Mouse (Mus musculus): ENCODE measurements around the gene Otop2. TPM values are rescaled to one million over a fixed set of nuclear protein-coding genes. Genes with fewer than 3 reads are reported as not detected.

The Otop2 gene
- polyA plus RNA-seq, 1 experiment from 2014 or later = not detected

- Histone ChIP-seq H3K27me3 (ENCODE audit: control insufficient read depth, insufficient read depth, low read length) (0 out of 2 replicates have a peak, but pooled peaks cover 3% of the 10 kb centered on the region), H3K4me3 (ENCODE audit: low read depth, low read length) (no peak overlapping the region), H3K4me2 (replicated peaks; ENCODE audit: low read depth, low read length) (0 out of 2 replicates have a peak overlapping the region, but pooled peaks have one; percentile 53), H3K36me3 (ENCODE audit: control insufficient read depth, insufficient read depth, low read length) (no peaks in the 10 kb centered on the region), H3K9ac (replicated peaks; ENCODE audit: low read depth, low read length) (no peak overlapping the region), H3K4me1 (ENCODE audit: control insufficient read depth, insufficient read depth, low read length) (0 out of 2 replicates have a peak, but pooled peaks cover 9% of the 10 kb centered on the region), H3K27ac (ENCODE audit: low read length) (no peak overlapping the region), H3K9me3 (ENCODE audit: control insufficient read depth, low read depth, low read length) (no peaks in the 10 kb centered on the region)
- WGBS = 67% methylated on average over 12 of the region's 12 CpGs
- ATAC-seq (ENCODE audit: insufficient number of reproducible peaks, insufficient read depth, low FRiP score, low read depth) = 0 out of 2 replicates have a peak, but pooled peaks have one; percentile 28
These were observed 67.9 kb downstream of the Otop2 start for GRCm38 (mm10) chr11:115374695-115375425.

- no peak overlapping the region for H3K9ac ChIP-seq (replicated peaks; ENCODE audit: low read depth, low read length)
- peaks cover 17% of the 10 kb centered on the region for H3K4me1 ChIP-seq (ENCODE audit: control insufficient read depth, insufficient read depth, low read length)
- 66% methylated on average over 7 of the region's 7 CpGs for WGBS
- H3K27me3 ChIP-seq (ENCODE audit: control insufficient read depth, insufficient read depth, low read length) = 0 out of 2 replicates have a peak, but pooled peaks cover 3% of the 10 kb centered on the region
- H3K4me2 ChIP-seq (replicated peaks; ENCODE audit: low read depth, low read length) = no peak overlapping the region
- no peak for ATAC-seq (ENCODE audit: insufficient number of reproducible peaks, insufficient read depth, low FRiP score, low read depth)
- H3K9me3 ChIP-seq (ENCODE audit: control insufficient read depth, low read depth, low read length) = no peaks in the 10 kb centered on the region
- no peak overlapping the region for H3K4me3 ChIP-seq (ENCODE audit: low read depth, low read length)
- H3K27ac ChIP-seq (ENCODE audit: low read length) = no peak overlapping the region
- no peaks in the 10 kb centered on the region for H3K36me3 ChIP-seq (ENCODE audit: control insufficient read depth, insufficient read depth, low read length)
These were observed 69.8 kb downstream of the Otop2 start for GRCm38 (mm10) chr11:115376722-115377121.

- Histone ChIP-seq H3K36me3 (ENCODE audit: control insufficient read depth, insufficient read depth, low read length) (no peaks in the 10 kb centered on the region), H3K4me1 (ENCODE audit: control insufficient read depth, insufficient read depth, low read length) (peaks cover 17% of the 10 kb centered on the region), H3K27me3 (ENCODE audit: control insufficient read depth, insufficient read depth, low read length) (0 out of 2 replicates have a peak, but pooled peaks cover 3% of the 10 kb centered on the region), H3K4me3 (ENCODE audit: low read depth, low read length) (no peak overlapping the region), H3K27ac (ENCODE audit: low read length) (no peak overlapping the region), H3K9ac (replicated peaks; ENCODE audit: low read depth, low read length) (no peak overlapping the region), H3K9me3 (ENCODE audit: control insufficient read depth, low read depth, low read length) (no peaks in the 10 kb centered on the region), H3K4me2 (replicated peaks; ENCODE audit: low read depth, low read length) (no peak overlapping the region)
- WGBS = 85% methylated on average over 4 of the region's 4 CpGs
- no peak for ATAC-seq (ENCODE audit: insufficient number of reproducible peaks, insufficient read depth, low FRiP score, low read depth)
These were observed 70.3 kb downstream of the Otop2 start for GRCm38 (mm10) chr11:115377254-115377653.

- 85% methylated on average over 7 of the region's 7 CpGs for WGBS
- H3K27ac ChIP-seq (ENCODE audit: low read length) = no peak overlapping the region
These were observed 70.9 kb downstream of the Otop2 start for GRCm38 (mm10) chr11:115377854-115378253.

GRCm38 (mm10) chr11:115381276-115381675 lies 74.3 kb downstream of the Otop2 start:
- peak overlapping the region; percentile 41; the same call in 1 of the 2 replicates for H3K27ac ChIP-seq (ENCODE audit: low read length)
- H3K4me3 ChIP-seq (ENCODE audit: low read depth, low read length) = peak overlapping the region; percentile 79
- peaks cover 35% of the 10 kb centered on the region for H3K4me1 ChIP-seq (ENCODE audit: control insufficient read depth, insufficient read depth, low read length)
- H3K4me2 ChIP-seq (replicated peaks; ENCODE audit: low read depth, low read length) = peak overlapping the region; percentile 91
- no peak for ATAC-seq (ENCODE audit: insufficient number of reproducible peaks, insufficient read depth, low FRiP score, low read depth)
- 12% methylated on average over 9 of the region's 9 CpGs for WGBS
- H3K9me3 ChIP-seq (ENCODE audit: control insufficient read depth, low read depth, low read length) = no peaks in the 10 kb centered on the region
- H3K9ac ChIP-seq (replicated peaks; ENCODE audit: low read depth, low read length) = no peak overlapping the region
- no peaks in the 10 kb centered on the region for H3K27me3 ChIP-seq (ENCODE audit: control insufficient read depth, insufficient read depth, low read length)
- no peaks in the 10 kb centered on the region for H3K36me3 ChIP-seq (ENCODE audit: control insufficient read depth, insufficient read depth, low read length)

More at GRCm38 (mm10) chr11:115377854-115378253, 70.9 kb downstream of the Otop2 start:
- peaks cover 23% of the 10 kb centered on the region for H3K4me1 ChIP-seq (ENCODE audit: control insufficient read depth, insufficient read depth, low read length)
- H3K27me3 ChIP-seq (ENCODE audit: control insufficient read depth, insufficient read depth, low read length) = 0 out of 2 replicates have a peak, but pooled peaks cover 3% of the 10 kb centered on the region
- no peak for ATAC-seq (ENCODE audit: insufficient number of reproducible peaks, insufficient read depth, low FRiP score, low read depth)
- no peaks in the 10 kb centered on the region for H3K36me3 ChIP-seq (ENCODE audit: control insufficient read depth, insufficient read depth, low read length)
- no peak overlapping the region for H3K4me2 ChIP-seq (replicated peaks; ENCODE audit: low read depth, low read length)
- no peaks in the 10 kb centered on the region for H3K9me3 ChIP-seq (ENCODE audit: control insufficient read depth, low read depth, low read length)
- H3K4me3 ChIP-seq (ENCODE audit: low read depth, low read length) = no peak overlapping the region
- H3K9ac ChIP-seq (replicated peaks; ENCODE audit: low read depth, low read length) = no peak overlapping the region

Other genes with a start within 250 kb of the Otop2 start
- 0.12 TPM in 1 of 2 replicates, not detected in the other for gene Cd300e, start 245.0 kb upstream of the Otop2 start, polyA plus RNA-seq (2014; fragmentation: Nextera tagmentation; extraction: Ambion mirVana)
- 1.3 and 1.5 TPM in 2 replicates for gene Rab37, start 215.7 kb upstream of the Otop2 start, polyA plus RNA-seq (2014; fragmentation: Nextera tagmentation; extraction: Ambion mirVana)
- 0.33 and 0.48 TPM in 2 replicates for gene Cd300lf, start 173.2 kb upstream of the Otop2 start, polyA plus RNA-seq (2014; fragmentation: Nextera tagmentation; extraction: Ambion mirVana)
- gene Slc9a3r1, start 143.8 kb upstream of the Otop2 start, polyA plus RNA-seq (2014; fragmentation: Nextera tagmentation; extraction: Ambion mirVana) = 105 and 114 TPM in 2 replicates
- gene Tmem104, start 119.7 kb upstream of the Otop2 start, polyA plus RNA-seq (2014; fragmentation: Nextera tagmentation; extraction: Ambion mirVana) = 10.5 and 13.2 TPM in 2 replicates
- gene Nat9, start 119.3 kb upstream of the Otop2 start, polyA plus RNA-seq (2014; fragmentation: Nextera tagmentation; extraction: Ambion mirVana) = 18.3 and 20.1 TPM in 2 replicates
- gene Grin2c, start 39.9 kb upstream of the Otop2 start, polyA plus RNA-seq (2014; fragmentation: Nextera tagmentation; extraction: Ambion mirVana) = not detected in 2 replicates
- gene Fdxr, start 30.1 kb upstream of the Otop2 start, polyA plus RNA-seq (2014; fragmentation: Nextera tagmentation; extraction: Ambion mirVana) = 11.5 and 13.3 TPM in 2 replicates
- 1.3 and 1.5 TPM in 2 replicates for gene Fads6, start 9.5 kb upstream of the Otop2 start, polyA plus RNA-seq (2014; fragmentation: Nextera tagmentation; extraction: Ambion mirVana)
- gene Ush1g, start 14.9 kb downstream of the Otop2 start, polyA plus RNA-seq (2014; fragmentation: Nextera tagmentation; extraction: Ambion mirVana) = 0.10 TPM in 1 of 2 replicates, not detected in the other
- 1.0 and 1.2 TPM in 2 replicates for gene Otop3, start 27.6 kb downstream of the Otop2 start, polyA plus RNA-seq (2014; fragmentation: Nextera tagmentation; extraction: Ambion mirVana)
- 21.0 and 24.4 TPM in 2 replicates for gene Hid1, start 60.6 kb downstream of the Otop2 start, polyA plus RNA-seq (2014; fragmentation: Nextera tagmentation; extraction: Ambion mirVana)
- 12.6 and 13.0 TPM in 2 replicates for gene Cdr2l, start 74.8 kb downstream of the Otop2 start, polyA plus RNA-seq (2014; fragmentation: Nextera tagmentation; extraction: Ambion mirVana)
- 206 and 208 TPM in 2 replicates for gene Mrpl58, start 96.6 kb downstream of the Otop2 start, polyA plus RNA-seq (2014; fragmentation: Nextera tagmentation; extraction: Ambion mirVana)
- 832 and 848 TPM in 2 replicates for gene Atp5h, start 112.8 kb downstream of the Otop2 start, polyA plus RNA-seq (2014; fragmentation: Nextera tagmentation; extraction: Ambion mirVana)
- 9.5 and 12.3 TPM in 2 replicates for gene Kctd2, start 113.0 kb downstream of the Otop2 start, polyA plus RNA-seq (2014; fragmentation: Nextera tagmentation; extraction: Ambion mirVana)
- gene Trim80, start 133.4 kb downstream of the Otop2 start, polyA plus RNA-seq (2014; fragmentation: Nextera tagmentation; extraction: Ambion mirVana) = not detected in 2 replicates
- 0.32 and 1.0 TPM in 2 replicates for gene Slc16a5, start 155.3 kb downstream of the Otop2 start, polyA plus RNA-seq (2014; fragmentation: Nextera tagmentation; extraction: Ambion mirVana)
- 5.7 and 8.0 TPM in 2 replicates for gene Armc7, start 168.5 kb downstream of the Otop2 start, polyA plus RNA-seq (2014; fragmentation: Nextera tagmentation; extraction: Ambion mirVana)
- 111 and 121 TPM in 2 replicates for gene Nt5c, start 184.7 kb downstream of the Otop2 start, polyA plus RNA-seq (2014; fragmentation: Nextera tagmentation; extraction: Ambion mirVana)
- gene Jpt1, start 207.2 kb downstream of the Otop2 start, polyA plus RNA-seq (2014; fragmentation: Nextera tagmentation; extraction: Ambion mirVana) = 529 and 563 TPM in 2 replicates
- 984 and 994 TPM in 2 replicates for gene Sumo2, start 229.1 kb downstream of the Otop2 start, polyA plus RNA-seq (2014; fragmentation: Nextera tagmentation; extraction: Ambion mirVana)